Mouse (Mus musculus): ENCODE results near the gene Psmg3. TPM values are rescaled to one million over a fixed set of nuclear protein-coding genes. Genes with fewer than 3 reads are reported as not detected.
A peak's percentile ranks its signal among the peaks of the same experiment; 100 is the strongest.

Gene Psmg3
- total RNA-seq, 2 experiments from 2014 or later: 9.5 to 11.8 TPM

- no peak for DNase-seq
- intact Hi-C loops (cut with DNase I): loop anchor here (2.0 kb wide), 1 partner anchor 40 kb away; no protein-coding TSS in a partner anchor
Observed at GRCm38 (mm10) chr5:139817292-139817691, 9.4 kb downstream of the Psmg3 start.

- intact Hi-C loops (cut with DNase I): loop anchor here (2.0 kb wide), 1 partner anchor 40 kb away; no protein-coding TSS in a partner anchor
- DNase-seq: no peak
Observed at GRCm38 (mm10) chr5:139816445-139816844, 10.2 kb downstream of the Psmg3 start.

GRCm38 (mm10) chr5:139815964-139816363, 10.7 kb downstream of the Psmg3 start:
- DNase-seq: no peak
- intact Hi-C loops (cut with DNase I): loop anchor here (2.0 kb wide), 1 partner anchor 39 kb away; no protein-coding TSS in a partner anchor

GRCm38 (mm10) chr5:139813963-139814381, 12.7 kb downstream of the Psmg3 start:
- intact Hi-C loops (cut with DNase I): no loop called here
- DNase-seq: no peak

GRCm38 (mm10) chr5:139813126-139813490, 13.6 kb downstream of the Psmg3 start:
- no peak for DNase-seq
- intact Hi-C loops (cut with DNase I): no loop called here

GRCm38 (mm10) chr5:139812398-139813125, 14.1 kb downstream of the Psmg3 start:
- no peak for DNase-seq
- intact Hi-C loops (cut with DNase I): no loop called here

GRCm38 (mm10) chr5:139811677-139812397, 14.8 kb downstream of the Psmg3 start:
- intact Hi-C loops (cut with DNase I): no loop called here
- no peak for DNase-seq

GRCm38 (mm10) chr5:139809397-139809796, 17.3 kb downstream of the Psmg3 start:
- intact Hi-C loops (cut with DNase I): no loop called here
- no peak for DNase-seq

- intact Hi-C loops (cut with DNase I): no loop called here
- no peak for DNase-seq
Observed at GRCm38 (mm10) chr5:139805924-139806323, 20.8 kb downstream of the Psmg3 start.

GRCm38 (mm10) chr5:139804573-139805111, 22.0 kb downstream of the Psmg3 start:
- intact Hi-C loops (cut with DNase I): no loop called here
- DNase-seq: no peak

GRCm38 (mm10) chr5:139804107-139804551, 22.6 kb downstream of the Psmg3 start:
- intact Hi-C loops (cut with DNase I): no loop called here
- peak in 1 of 2 experiments; percentile 5 for DNase-seq

- intact Hi-C loops (cut with DNase I): loop anchor here (2.0 kb wide), 1 partner anchor 25 kb away; no protein-coding TSS in a partner anchor
Observed at GRCm38 (mm10) chr5:139803601-139804102, 23.0 kb downstream of the Psmg3 start.

GRCm38 (mm10) chr5:139803165-139803564, 23.5 kb downstream of the Psmg3 start:
- no peak for DNase-seq

More at GRCm38 (mm10) chr5:139803601-139804102, 23.0 kb downstream of the Psmg3 start:
- DNase-seq: peak; percentile 35 to 44

GRCm38 (mm10) chr5:139801880-139802279, 24.8 kb downstream of the Psmg3 start:
- no peak for DNase-seq
- intact Hi-C loops (cut with DNase I): loop anchor here (2.0 kb wide), 1 partner anchor 23 kb away; no protein-coding TSS in a partner anchor

More at GRCm38 (mm10) chr5:139803165-139803564, 23.5 kb downstream of the Psmg3 start:
- intact Hi-C loops (cut with DNase I): loop anchor here (2.0 kb wide), 1 partner anchor 24 kb away; no protein-coding TSS in a partner anchor

GRCm38 (mm10) chr5:139801231-139801630, 25.5 kb downstream of the Psmg3 start:
- intact Hi-C loops (cut with DNase I): no loop called here
- no peak for DNase-seq

GRCm38 (mm10) chr5:139799801-139800590, 26.7 kb downstream of the Psmg3 start:
- intact Hi-C loops (cut with DNase I): loop anchor here (10.0 kb wide), 1 partner anchor 395 kb away; the partner anchor contains the start of gene C130050O18Rik
- DNase-seq: no peak

- DNase-seq: no peak
- intact Hi-C loops (cut with DNase I): loop anchor here (10.0 kb wide), 1 partner anchor 394 kb away; the partner anchor contains the start of gene C130050O18Rik
Observed at GRCm38 (mm10) chr5:139799041-139799440, 27.6 kb downstream of the Psmg3 start.

- no peak for DNase-seq
- intact Hi-C loops (cut with DNase I): loop anchor here (10.0 kb wide), 1 partner anchor 394 kb away; the partner anchor contains the start of gene C130050O18Rik
Observed at GRCm38 (mm10) chr5:139798168-139798900, 28.4 kb downstream of the Psmg3 start.

All from heart, postnatal 36 days (tissue).